Mouse (Mus musculus) CH12.LX (cell line): Measurements from ENCODE around the gene Tmem186.

Experiments
- CTCF ChIP-seq, 2 experiments: IDR thresholded peaks in 1 of 2; conservative IDR thresholded peaks in 1 of 2; 2 replicates each; pipeline ENCODE4 v1.5.1; 2011 to 2012; ENCODE audit warnings: low read depth in 2 of 2, low read length in 2 of 2, improper control_type of control experiment in 1 of 2, inconsistent platforms in 1 of 2, mild to moderate bottlenecking in 1 of 2, moderate library complexity in 1 of 2
- MEF2A ChIP-seq: IDR thresholded peaks from 2 replicates; pipeline ENCODE4 v1.6.1; 2014; ENCODE audit warnings: low read depth, mild to moderate bottlenecking, inconsistent platforms, low read length, improper control_type of control experiment, borderline replicate concordance
- NELFE ChIP-seq: IDR thresholded peaks from 2 replicates; pipeline ENCODE4 v1.6.1; 2011; ENCODE audit warnings: low read depth, low read length, improper control_type of control experiment
- POLR2A ChIP-seq: IDR thresholded peaks from 2 replicates; pipeline ENCODE4 v1.6.1; 2011; ENCODE audit warnings: low read depth, mild to moderate bottlenecking, improper control_type of control experiment, low read length

DNA sequence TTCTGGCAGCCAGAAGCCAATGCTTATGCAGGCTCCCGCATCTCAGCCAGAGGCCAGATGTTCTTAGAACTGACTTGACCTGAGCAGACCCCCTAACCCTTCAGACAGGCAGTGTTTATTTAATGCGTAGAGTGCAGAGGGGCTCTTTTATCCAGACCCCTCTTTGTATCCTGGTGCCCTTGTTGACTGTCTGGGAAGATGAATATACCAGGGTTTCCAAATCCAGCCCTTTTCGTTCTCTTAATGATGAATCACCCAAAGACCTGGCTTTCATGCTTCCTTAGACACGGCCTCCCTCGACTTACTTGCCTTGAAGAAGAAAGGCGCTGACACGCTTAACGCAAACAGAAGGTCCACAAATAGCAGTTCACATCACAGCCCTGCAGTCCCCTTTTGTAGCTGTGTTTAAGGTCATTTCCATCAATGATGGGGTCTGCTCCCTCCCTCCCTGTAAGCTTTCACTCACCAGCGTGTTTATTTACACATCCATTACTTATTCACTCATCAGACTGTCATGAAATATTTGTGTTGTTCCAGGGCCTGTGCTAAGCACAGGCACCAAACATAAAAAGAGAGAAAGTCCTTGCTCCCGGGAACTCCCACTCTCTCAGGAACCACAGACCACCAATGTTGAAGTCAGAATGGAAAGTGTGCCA lies 17.7 kb downstream of the Tmem186 start:
- TF ChIP-seq POLR2A = no peak
- no peak for TF ChIP-seq NELFE
- TF ChIP-seq MEF2A = no peak
- TF ChIP-seq CTCF (conservative IDR thresholded peaks at IDR 0.05 in 1 of 2, IDR thresholded peaks at IDR 0.05 in 1 of 2; ENCODE audit: low read depth in 2 of 2, low read length in 2 of 2) = no peak
